Mouse (Mus musculus): ENCODE measurements at regions not wholly inside any gene's neighbourhood (a gene's known extent, or its start where the extent isn't known, plus 50 kb on each side); places are given as distances from the start of the nearest gene placed in this dataset.
A peak's percentile ranks its signal among the peaks of the same experiment; 100 is the strongest.

GRCm38 (mm10) chr1:24832246-24832645, 153.8 kb downstream of the Lmbrd1 start:
- no peak for DNase-seq (ENCODE audit: extremely low spot score in 1 of 2, low spot score in 1 of 2)

DNA sequence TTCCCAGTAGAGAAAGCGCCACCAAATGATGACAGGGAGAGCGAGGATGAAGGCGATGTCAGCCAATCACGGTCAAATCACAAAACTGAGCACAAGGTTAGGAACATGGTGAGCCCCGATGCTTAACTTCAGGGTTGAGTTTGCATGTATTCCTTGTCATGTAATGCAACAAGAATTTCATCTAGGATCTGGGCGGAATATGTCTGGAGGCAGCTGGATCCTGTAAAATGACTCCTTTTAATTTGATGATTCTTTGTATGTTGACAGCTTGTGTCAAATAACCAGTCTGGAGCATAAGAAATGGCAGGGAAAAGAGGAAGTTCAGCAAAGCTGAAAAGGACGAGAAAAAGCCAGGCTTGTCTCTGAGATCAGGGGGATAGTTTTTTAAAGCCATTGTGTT, 188.4 kb downstream of the Lmbrd1 start:
- no peak for DNase-seq (ENCODE audit: extremely low spot score in 1 of 2, low spot score in 1 of 2)

DNA sequence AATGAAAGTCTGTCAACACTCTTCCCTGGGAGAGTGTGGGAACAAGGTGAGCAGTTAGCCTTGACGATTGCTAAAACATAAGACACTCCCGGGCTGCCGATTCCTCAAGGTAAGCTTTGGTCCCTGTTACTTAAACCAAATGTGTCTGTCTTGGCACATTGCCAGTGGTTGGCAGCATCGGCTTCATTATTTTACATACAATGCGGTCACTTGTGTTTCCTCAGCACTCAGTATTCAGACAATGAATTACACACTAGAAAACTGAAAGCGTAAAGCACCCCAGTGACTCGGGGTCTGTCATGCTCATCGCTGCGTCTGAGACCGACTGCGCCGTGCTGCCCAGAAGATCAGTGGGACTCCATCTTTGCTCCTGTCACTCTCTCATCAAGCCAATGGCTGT, 191.3 kb downstream of the Lmbrd1 start:
- peak; percentile 19 to 28 for DNase-seq (ENCODE audit: extremely low spot score in 1 of 2, low spot score in 1 of 2)

GRCm38 (mm10) chr1:24870685-24871417, 192.4 kb downstream of the Lmbrd1 start:
- no peak for DNase-seq (ENCODE audit: extremely low spot score in 1 of 2, low spot score in 1 of 2)

DNA sequence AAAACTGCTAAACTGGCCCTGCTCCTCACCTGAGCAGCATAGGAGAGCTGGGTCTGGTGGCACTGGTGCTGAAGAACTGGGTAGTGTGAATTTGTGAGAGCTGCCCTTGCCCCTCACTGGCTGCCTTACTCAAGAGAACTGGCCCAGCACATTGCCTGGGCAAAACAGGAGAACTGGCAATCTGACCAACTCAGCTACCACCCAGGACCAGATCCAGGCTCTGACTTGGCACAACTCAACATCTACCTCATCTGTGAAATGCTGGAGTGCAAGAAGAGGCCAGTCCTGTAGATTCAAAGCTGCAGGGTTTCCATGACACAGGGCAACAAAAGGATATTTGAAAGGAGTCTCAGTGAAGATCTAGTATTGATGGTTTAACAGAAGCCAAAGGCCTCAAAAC, 198.6 kb downstream of the Lmbrd1 start:
- no peak for DNase-seq (ENCODE audit: extremely low spot score in 1 of 2, low spot score in 1 of 2)

DNA sequence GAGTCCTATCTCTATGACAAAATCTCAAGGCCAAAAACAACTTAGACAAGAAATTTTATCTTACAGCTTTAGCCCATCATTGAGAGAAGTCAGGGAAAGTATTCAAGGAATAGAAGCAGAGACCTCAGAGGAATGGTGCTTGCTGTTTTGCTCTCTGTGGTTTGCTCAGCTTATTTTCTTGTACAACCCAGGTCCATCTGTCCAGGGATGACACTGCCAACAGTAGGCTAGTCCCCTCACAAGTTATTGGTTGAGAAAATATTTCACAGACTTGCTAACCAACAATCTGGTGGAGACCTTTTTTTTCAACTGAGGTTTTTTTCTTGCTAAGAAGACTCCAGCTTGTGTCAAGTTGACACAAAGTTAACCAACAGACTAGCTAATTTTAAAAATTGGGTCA, 205.2 kb downstream of the Lmbrd1 start:
- DNase-seq (ENCODE audit: extremely low spot score in 1 of 2, low spot score in 1 of 2), result no peak

DNA sequence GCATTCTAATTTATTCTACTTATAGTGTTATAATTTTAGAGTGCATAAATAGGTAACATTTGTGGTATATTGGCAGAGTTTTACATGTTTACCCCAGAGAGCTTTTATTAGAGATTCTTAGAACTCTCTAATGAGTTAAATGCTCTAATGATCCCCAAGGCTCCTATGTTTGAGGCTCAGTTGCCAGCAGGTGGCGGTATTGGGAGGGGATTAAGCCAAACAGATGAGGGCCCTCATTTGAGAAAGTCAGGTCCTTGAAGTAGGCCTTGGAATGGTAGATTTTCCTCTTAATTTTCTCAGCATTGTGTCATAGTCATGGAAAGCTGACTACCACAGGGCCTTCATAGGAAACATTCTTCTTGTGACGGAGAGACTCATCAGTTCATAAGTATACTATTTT, 222.8 kb downstream of the Lmbrd1 start:
- DNase-seq (ENCODE audit: extremely low spot score in 1 of 2, low spot score in 1 of 2), result peak; percentile 68 to 95

DNA sequence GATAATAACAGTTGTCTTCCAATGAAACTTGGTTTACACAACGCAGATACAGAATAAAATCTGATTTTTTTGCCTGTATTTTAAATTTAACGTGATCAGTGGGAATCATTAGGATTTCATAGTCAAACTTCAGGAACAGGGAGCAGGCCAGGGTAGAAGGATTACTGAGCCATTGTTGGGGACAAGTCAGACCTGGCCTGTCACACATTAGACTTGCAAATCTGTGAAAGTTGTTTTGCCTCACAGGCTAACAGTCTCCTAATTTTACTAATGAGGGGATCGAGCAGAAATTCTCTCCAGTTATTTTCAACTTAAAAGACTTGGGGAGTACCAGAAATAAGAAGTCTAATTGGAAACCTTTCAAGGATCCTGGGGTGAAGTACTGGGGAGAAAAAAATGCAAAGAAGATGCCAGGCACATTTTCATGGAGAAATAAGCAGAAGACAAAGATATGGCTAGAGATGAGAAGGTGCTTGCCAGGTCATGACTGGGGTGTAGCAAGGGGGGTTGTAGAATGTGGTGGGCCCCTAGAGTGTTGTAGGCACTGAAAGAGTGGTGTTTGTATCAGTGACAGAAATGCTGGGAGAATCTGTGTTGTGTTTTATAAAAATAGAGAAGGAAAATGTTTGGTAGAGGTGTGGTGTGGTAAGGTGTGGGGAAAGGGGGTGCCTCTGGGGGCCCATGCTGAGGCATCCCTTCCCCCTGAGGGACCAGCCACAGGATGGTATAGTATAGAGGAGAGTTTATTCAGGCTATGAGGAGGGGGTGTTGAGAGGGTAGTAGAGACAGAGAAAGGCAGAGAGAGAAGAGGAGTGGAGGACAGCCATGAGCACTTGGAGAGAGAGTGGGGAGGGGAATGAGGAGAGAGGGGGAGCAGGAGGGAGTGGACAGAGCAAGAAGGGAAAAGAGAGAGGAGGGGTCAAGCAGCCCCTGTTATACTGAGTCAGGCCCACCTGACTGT, 260.2 kb downstream of the Lmbrd1 start:
- no peak for DNase-seq (ENCODE audit: extremely low spot score in 1 of 2, low spot score in 1 of 2)

DNA sequence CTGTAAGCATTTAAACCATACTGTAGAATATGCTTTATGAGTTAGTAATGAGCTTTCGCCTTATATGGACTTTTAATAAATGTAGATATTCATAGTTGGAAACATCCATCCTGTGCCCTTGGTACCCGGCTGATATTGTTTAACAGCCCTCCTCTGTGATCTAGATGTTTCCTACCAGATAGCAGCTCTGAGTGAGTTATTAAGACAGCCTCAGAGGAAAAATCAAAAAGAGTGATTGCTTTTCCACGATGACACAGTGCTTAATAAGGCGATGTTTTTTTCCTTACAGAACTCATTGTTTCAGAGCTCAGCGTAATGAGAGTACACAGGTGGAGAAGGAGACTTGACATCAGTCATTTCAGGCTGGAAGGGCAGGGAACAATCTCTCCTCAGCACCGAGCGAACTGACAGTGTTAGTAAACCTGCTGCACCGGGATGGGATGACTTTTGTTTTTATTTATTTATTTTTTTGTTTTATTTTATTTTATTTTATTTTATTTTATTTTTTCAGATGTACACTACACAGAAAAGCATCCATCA, 264.4 kb downstream of the Lmbrd1 start:
- no peak for DNase-seq (ENCODE audit: extremely low spot score in 1 of 2, low spot score in 1 of 2)

DNA sequence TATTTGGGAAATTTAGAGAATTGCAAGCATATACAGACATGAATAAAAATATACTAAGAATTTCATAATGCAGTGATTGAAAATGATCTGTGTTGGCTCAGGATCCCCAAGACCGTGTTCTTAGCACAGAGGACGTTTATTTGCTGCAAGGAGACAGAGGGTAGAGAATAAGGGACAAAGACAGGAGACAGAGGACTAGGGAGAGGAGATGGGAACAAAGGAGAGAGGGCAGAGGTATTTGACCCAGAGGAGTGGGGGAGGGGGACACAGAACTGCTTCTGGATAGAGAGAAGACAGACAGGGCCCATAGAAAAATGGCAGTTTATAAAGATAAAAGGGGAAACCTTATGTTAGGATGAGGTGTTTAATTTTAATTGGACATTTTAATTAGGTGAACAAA, 265.0 kb downstream of the Lmbrd1 start:
- no peak for DNase-seq (ENCODE audit: extremely low spot score in 1 of 2, low spot score in 1 of 2)

DNA sequence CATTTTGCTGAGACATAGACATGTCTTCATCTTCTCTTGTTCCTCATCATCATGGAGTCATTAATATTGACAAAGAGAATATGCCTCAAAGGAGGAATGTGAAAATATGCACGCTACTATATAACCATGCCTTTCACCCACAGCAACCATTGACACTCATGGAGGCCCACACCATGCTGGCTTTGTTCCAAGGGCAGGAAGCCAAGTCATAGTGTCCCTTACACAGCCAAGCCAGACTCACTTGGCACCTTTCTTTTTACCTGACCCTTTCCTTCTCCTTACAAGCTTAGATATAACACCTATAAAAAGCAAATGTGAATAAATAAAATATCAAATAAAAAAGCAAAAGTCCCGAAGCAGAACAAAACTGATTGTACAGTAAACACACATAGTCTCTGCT, 294.3 kb downstream of the Lmbrd1 start:
- DNase-seq (ENCODE audit: extremely low spot score in 1 of 2, low spot score in 1 of 2), result no peak

DNA sequence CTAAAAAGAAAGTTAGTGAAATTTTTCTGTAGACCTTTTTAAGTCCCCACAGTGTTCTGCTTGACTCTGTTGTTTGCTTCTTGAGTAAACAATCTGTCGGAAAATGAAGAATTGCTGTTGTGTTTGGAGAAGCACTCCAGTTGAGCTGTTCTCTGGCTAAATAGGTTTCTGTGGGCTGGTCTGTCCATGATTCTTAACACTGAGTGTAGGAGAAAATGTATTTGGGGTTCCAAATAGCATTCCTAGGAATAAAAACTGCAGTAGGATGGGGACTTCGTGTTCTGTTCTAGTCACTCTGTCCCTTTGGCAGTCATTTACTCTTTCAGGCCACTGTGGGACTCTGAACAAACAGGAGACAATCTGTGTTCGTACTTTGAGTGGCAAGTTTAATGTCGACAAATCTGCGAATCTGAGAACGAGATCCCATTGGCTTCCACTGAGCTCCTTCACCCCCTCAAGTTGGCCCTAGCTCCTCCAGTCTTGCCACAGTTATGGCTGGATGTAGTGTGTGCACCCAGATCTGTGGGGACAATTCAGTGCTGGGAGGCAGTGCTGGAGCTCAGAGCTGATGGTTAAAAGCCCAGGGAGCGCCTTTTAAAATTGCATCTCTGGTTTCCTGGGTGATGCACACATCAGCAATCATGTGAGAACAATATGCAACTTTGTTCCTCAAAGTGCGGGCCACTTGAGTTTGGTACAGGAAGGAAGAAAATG, 330.2 kb downstream of the Lmbrd1 start:
- DNase-seq (ENCODE audit: extremely low spot score in 1 of 2, low spot score in 1 of 2), result no peak

- no peak for DNase-seq (ENCODE audit: extremely low spot score in 1 of 2, low spot score in 1 of 2)
These were observed 334.3 kb downstream of the Lmbrd1 start for GRCm38 (mm10) chr1:25012754-25013153.
